Mouse (Mus musculus) heart, embryonic 14.5 days (tissue): Measurements from ENCODE around the gene Shroom3. TPM values are rescaled to one million over a fixed set of nuclear protein-coding genes. Genes with fewer than 3 reads are reported as not detected.

Source experiments
- ATAC-seq: fragments of 200-750 bp; cut with Nextera tagmentation; 2 replicates; pipeline ENCODE4 v1.8.0; 2017; ENCODE audit warnings: low read depth, moderate TSS enrichment; ENCODE audit not compliant: insufficient number of reproducible peaks, insufficient read depth, low FRiP score
- H3K27ac ChIP-seq, 2 experiments: fragments of 200-500 bp in 1 of 2; fragments of 300-500 bp in 1 of 2; sonication (generic) in 1 of 2; replicated peaks in 1 of 2; 2 replicates each; pipeline ENCODE4 v1.5.1; 2012 to 2014; ENCODE audit warnings: low read depth in 2 of 2, low read length in 2 of 2, control low read depth in 1 of 2, mild to moderate bottlenecking in 1 of 2, mixed read lengths in 1 of 2; ENCODE audit not compliant: control insufficient read depth in 1 of 2, insufficient read depth in 1 of 2
- H3K27me3 ChIP-seq: fragments of 300-500 bp; sonication (generic); 2 replicates; pipeline ENCODE4 v1.6.1; 2014; ENCODE audit warnings: mild to moderate bottlenecking, low read length, control low read depth; ENCODE audit not compliant: control insufficient read depth, insufficient read depth
- H3K36me3 ChIP-seq: fragments of 300-500 bp; sonication (generic); 2 replicates; pipeline ENCODE4 v1.6.1; 2014; ENCODE audit warnings: mild to moderate bottlenecking, control low read depth, low read length, mixed read lengths; ENCODE audit not compliant: control insufficient read depth, insufficient read depth
- H3K4me1 ChIP-seq, 2 experiments: fragments of 200-500 bp in 1 of 2; fragments of 300-500 bp in 1 of 2; sonication (generic) in 1 of 2; 2 replicates each; pipeline ENCODE4 v1.6.1; 2012 to 2014; ENCODE audit warnings: low read length in 2 of 2, control low read depth in 1 of 2, mixed read lengths in 1 of 2; ENCODE audit not compliant: control insufficient read depth in 2 of 2, insufficient read depth in 2 of 2
- H3K4me2 ChIP-seq: fragments of 300-500 bp; sonication (generic); 2 replicates; pipeline ENCODE4 v1.6.1; 2014; ENCODE audit warnings: mild to moderate bottlenecking, low read length
- H3K4me3 ChIP-seq, 2 experiments: fragments of 200-500 bp in 1 of 2; fragments of 300-500 bp in 1 of 2; sonication (generic) in 1 of 2; 2 replicates each; pipeline ENCODE4 v1.5.1; 2012 to 2014; ENCODE audit warnings: low read length in 2 of 2, mild to moderate bottlenecking in 2 of 2, control low read depth in 1 of 2, low read depth in 1 of 2, moderate library complexity in 1 of 2; ENCODE audit not compliant: control insufficient read depth in 1 of 2, insufficient read depth in 1 of 2
- H3K9ac ChIP-seq: fragments of 300-500 bp; sonication (generic); 2 replicates; pipeline ENCODE4 v1.6.1; 2014; ENCODE audit warnings: mild to moderate bottlenecking, low read length
- H3K9me3 ChIP-seq: fragments of 300-500 bp; sonication (generic); 2 replicates; pipeline ENCODE4 v1.6.1; 2016; ENCODE audit warnings: low read length, control low read depth; ENCODE audit not compliant: control insufficient read depth
- WGBS: fragments of 180-500 bp; shearing (Covaris S2); extraction: QIAGEN DNeasy Blood & Tissue Kit; methylation state at CpG from one replicate; pipeline ENCODE4 v1.1.7; 2014; 5-methylcytosine and 5-hydroxymethylcytosine counted together
- polyA plus RNA-seq: library from polyadenylated mRNA; unstranded; fragments of >200 nt; fragmentation: Nextera tagmentation; extraction: Ambion mirVana; gene quantifications from 2 replicates; pipeline ENCODE4 v1.2.1, GENCODE M21; 2014

The Shroom3 gene
- polyA plus RNA-seq, 1 experiment from 2014 or later = 21.1 TPM

DNA sequence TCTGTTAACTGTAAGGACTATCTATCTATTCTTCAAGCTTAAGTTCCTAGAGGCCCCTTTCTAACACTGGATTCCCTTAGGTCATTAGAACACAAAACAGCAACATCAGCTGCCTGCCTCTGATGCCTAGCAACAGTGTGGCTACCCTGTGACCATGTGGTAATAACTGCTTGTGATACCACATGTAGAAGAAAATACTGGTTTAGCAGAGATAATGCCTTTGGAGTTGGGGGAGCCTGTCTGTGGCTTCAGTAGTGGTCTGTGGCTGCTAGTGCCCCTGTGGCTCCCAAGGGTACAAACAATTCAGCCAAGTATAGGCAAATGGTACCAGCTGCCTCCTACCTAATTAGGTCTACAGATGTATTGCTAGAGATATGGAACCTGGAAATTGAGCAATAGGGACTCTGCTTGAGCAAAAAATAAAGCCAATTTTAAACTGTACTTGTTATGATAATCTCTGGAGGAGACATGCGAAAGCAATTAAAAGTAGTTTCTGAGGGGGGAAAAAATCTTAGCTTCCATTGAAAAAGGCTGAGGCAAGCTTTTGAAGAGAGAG is 213.6 kb downstream of the Shroom3 start:
- H3K36me3 ChIP-seq = no peaks in the 10 kb centered on the region
- no peak overlapping the region for H3K4me3 ChIP-seq
- peak overlapping the region; percentile 78 for H3K4me2 ChIP-seq
- H3K9ac ChIP-seq = no peak overlapping the region
- no peaks in the 10 kb centered on the region for H3K27me3 ChIP-seq
- ATAC-seq = no peak
- H3K4me1 ChIP-seq = peaks cover 7 to 34% of the 10 kb centered on the region in 2 experiments
- H3K9me3 ChIP-seq = no peaks in the 10 kb centered on the region
- WGBS = 60% methylated on average over 1 of the region's 1 CpGs
- H3K27ac ChIP-seq = peak overlapping the region in 1 of 2 experiments; percentile 86; a peak in 1 of 4 replicates

DNA sequence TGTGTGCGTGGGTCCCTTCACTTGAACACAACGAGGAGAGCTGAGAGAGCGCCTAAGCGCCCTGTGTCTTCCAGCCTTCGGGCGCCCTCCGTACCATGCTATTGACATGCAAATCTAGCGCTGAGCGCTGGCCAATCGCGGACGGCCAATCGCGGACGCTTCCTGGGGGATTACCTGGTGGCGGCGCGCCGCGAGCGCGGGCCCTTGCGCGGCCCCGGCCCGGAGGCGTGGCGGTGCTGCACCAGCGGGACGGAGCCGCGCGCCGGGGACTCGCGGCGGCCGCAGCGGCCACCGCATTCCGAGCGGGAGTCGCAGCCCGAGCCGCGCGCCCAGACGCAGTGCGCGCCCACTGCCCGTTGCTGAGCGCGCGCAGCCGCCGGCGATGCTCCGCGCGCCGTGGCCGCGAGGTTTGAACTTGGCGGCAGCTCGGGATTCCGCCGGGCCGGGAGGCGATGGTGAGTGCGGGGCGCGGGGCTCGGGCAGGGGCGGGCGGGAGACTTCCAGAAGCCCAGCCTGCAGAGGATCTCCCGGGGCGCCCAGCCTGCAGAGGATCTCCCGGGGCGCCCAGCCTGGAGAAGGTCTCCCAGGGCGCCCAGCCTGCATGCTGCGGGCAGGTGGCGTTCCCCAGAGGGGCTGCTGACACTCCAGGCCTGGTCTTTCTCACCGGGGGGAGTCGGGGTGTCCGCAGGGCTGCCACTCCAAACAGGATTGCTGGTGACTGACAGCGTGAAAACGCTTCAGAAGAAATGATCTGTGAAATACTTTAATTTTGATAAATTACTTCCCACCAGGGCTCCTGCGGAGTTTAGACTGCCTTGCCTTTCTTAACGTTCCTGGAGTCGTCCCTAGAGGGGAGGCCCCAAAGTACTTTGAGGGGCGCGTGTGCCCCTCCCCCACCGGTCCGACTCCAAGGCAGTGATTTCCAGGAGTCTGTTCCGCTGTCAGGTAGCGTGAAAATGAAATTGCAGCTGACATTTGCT is 214.8 kb downstream of the Shroom3 start:
- Histone ChIP-seq H3K27me3 (no peaks in the 10 kb centered on the region), H3K27ac (peak overlapping the region; percentile 85 to 86), H3K9ac (peak overlapping the region; percentile 88), H3K9me3 (no peaks in the 10 kb centered on the region), H3K4me3 (peak overlapping the region; percentile 65 to 77), H3K36me3 (no peaks in the 10 kb centered on the region), H3K4me2 (peak overlapping the region; percentile 78), H3K4me1 (peaks cover 5 to 36% of the 10 kb centered on the region in 2 experiments)
- under 1% methylated on average over 91 of the region's 96 CpGs for WGBS
- peak; percentile 92 for ATAC-seq

DNA sequence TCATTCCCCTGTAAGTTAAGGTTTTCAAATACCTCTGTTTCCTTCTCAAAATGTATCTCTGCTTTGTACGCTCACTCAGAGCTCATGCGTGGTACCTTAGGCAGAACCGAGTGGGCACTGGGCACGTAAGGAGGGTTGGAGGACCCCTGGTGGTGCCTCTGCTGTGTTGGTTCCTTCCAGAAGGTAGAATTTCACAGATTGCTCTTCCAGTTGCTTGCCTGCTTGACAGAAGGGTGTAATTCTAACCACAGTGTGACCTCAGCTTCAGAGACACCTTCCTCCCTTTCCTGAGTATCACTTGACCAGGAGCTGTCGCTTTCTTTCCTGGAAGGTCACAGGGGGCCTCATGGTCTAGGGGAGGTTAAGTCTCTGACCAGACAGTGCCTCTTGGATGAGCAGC is 217.2 kb downstream of the Shroom3 start:
- no peak for ATAC-seq
- Histone ChIP-seq H3K4me1 (peaks cover 24 to 56% of the 10 kb centered on the region in 2 experiments), H3K27ac (peak overlapping the region; percentile 24 to 54; a peak in 2 of 4 replicates), H3K4me2 (peak overlapping the region; percentile 78), H3K9ac (peak overlapping the region; percentile 88), H3K4me3 (peak overlapping the region in 1 of 2 experiments; percentile 65; a peak in 1 of 4 replicates), H3K9me3 (no peaks in the 10 kb centered on the region), H3K27me3 (no peaks in the 10 kb centered on the region), H3K36me3 (peaks cover 10% of the 10 kb centered on the region; the same call in 1 of the 2 replicates)
- 45% methylated on average over 5 of the region's 5 CpGs for WGBS

DNA sequence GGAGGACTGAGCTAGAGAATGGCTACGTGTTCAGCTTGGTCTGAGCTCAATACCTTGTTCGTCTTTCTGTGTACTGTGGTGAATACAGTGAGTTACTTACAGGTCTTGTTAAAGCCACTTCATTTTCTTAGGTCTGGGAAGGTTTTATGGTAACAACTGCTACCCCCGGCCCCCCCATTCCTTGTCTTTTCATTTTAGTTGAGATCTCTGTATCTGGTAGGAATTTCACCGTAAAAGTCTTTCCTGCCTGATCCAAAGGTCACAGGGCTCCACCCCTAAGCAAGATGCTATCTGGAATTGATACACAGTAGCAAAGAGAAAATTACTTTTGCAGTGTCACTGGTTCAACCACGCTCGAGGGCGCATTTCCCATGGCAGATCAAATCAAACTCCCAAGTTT is 218.6 kb downstream of the Shroom3 start:
- Histone ChIP-seq H3K27me3 (no peaks in the 10 kb centered on the region), H3K9ac (no peak overlapping the region), H3K27ac (peak overlapping the region in 1 of 2 experiments; percentile 25; a peak in 1 of 4 replicates), H3K36me3 (peaks cover 10% of the 10 kb centered on the region; the same call in 1 of the 2 replicates), H3K4me2 (no peak overlapping the region), H3K4me3 (no peak overlapping the region), H3K9me3 (no peaks in the 10 kb centered on the region), H3K4me1 (peaks cover 30 to 66% of the 10 kb centered on the region in 2 experiments)
- 57% methylated on average over 7 of the region's 7 CpGs for WGBS
- no peak for ATAC-seq

DNA sequence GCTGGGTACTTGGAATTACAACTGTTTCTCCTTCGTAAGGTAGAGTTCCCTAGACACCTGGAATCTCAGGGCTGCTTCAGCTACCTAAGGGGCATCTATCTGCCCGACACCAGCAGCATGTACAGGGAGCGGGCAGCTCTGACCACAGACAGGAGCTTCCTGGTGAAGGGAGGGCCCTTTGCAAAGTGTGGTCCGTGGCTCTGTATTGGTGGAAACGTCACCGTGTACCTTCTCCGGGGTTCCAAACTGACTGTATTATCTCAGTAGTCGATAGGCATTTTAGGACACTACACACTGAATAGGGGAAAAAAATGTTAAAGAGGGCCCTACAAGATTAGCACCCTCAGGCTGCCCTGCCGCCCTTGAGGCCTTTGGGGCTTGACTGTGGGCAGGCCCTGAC is 221.9 kb downstream of the Shroom3 start:
- H3K27ac ChIP-seq = peak overlapping the region; percentile 78 to 81
- ATAC-seq = no peak
- H3K9ac ChIP-seq = peak overlapping the region; percentile 42
- no peaks in the 10 kb centered on the region for H3K27me3 ChIP-seq
- H3K4me1 ChIP-seq = peaks cover 38 to 78% of the 10 kb centered on the region in 2 experiments
- H3K9me3 ChIP-seq = peaks cover 9% of the 10 kb centered on the region
- H3K4me2 ChIP-seq = peak overlapping the region; percentile 28
- no peak overlapping the region for H3K4me3 ChIP-seq
- peaks cover 24% of the 10 kb centered on the region; the same call in 1 of the 2 replicates for H3K36me3 ChIP-seq
- WGBS = 31% methylated on average over 9 of the region's 9 CpGs

DNA sequence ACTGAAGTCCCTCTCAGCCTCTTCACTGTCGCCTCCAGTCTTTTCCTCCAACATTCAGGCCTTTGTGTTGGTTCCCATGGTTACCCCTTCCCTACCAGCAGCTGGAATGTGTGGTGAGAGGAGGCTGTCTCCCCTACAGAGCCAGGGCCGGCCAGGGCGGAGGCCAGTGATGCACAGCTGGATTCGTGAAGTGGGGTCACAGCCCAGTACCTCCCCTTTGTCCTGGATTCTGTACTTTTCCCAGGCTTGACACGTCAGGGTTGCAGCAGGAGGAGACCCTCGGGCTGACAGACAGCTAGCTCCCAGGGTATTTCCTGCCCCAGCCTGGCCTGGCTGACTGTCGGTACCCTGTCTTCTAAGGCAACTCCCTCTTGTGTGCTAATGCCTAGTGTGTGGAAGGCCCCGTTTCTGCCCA is 222.4 kb downstream of the Shroom3 start:
- peaks cover 35 to 76% of the 10 kb centered on the region in 2 experiments for H3K4me1 ChIP-seq
- H3K27ac ChIP-seq = peak overlapping the region; percentile 78 to 81
- peak overlapping the region; percentile 28 for H3K4me2 ChIP-seq
- WGBS = 9% methylated on average over 8 of the region's 8 CpGs
- no peaks in the 10 kb centered on the region for H3K27me3 ChIP-seq
- peak; percentile 57; the same call in 1 of the 2 replicates for ATAC-seq
- peaks cover 11% of the 10 kb centered on the region for H3K9me3 ChIP-seq
- peak overlapping the region; percentile 42 for H3K9ac ChIP-seq
- no peak overlapping the region for H3K4me3 ChIP-seq
- peaks cover 28% of the 10 kb centered on the region; the same call in 1 of the 2 replicates for H3K36me3 ChIP-seq

DNA sequence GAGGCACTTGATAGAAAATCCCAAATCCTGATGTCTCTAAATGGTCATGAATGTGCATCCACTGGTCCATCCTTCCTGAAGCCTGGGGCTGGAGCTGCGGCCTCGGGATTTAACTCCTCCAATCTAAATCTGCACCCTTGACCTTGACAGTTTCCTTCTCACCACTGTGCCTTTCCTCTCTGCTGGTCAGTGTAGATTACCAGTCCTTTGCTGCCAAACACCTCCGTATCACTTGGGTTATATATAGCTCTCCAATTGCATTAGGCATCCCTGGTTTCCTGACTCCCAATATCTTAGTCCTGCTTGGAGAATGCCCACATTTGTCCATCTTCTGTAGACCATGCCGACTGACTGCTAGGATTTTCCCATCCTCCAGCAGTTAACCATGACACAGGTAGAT is 225.0 kb downstream of the Shroom3 start:
- Histone ChIP-seq H3K9me3 (peaks cover 12% of the 10 kb centered on the region), H3K4me1 (peaks cover 35 to 68% of the 10 kb centered on the region in 2 experiments), H3K4me2 (peak overlapping the region; percentile 45), H3K9ac (peak overlapping the region; percentile 49; the same call in 1 of the 2 replicates), H3K27ac (peak overlapping the region; percentile 87 to 96), H3K27me3 (no peaks in the 10 kb centered on the region), H3K4me3 (no peak overlapping the region), H3K36me3 (peaks cover 33% of the 10 kb centered on the region; the same call in 1 of the 2 replicates)
- WGBS = 9% methylated on average over 4 of the region's 4 CpGs
- peak; percentile 69 for ATAC-seq
